Mouse (Mus musculus) kidney, postnatal 14 days (tissue): ENCODE measurements at regions not wholly inside any gene's neighbourhood (a gene's known extent, or its start where the extent isn't known, plus 50 kb on each side); places are given as distances from the start of the nearest gene placed in this dataset.

ENCODE experiments used
- DNase-seq: peaks from one replicate; pipeline ENCODE4 v3.0.0; 2022; ENCODE audit warnings: mixed read lengths

DNA sequence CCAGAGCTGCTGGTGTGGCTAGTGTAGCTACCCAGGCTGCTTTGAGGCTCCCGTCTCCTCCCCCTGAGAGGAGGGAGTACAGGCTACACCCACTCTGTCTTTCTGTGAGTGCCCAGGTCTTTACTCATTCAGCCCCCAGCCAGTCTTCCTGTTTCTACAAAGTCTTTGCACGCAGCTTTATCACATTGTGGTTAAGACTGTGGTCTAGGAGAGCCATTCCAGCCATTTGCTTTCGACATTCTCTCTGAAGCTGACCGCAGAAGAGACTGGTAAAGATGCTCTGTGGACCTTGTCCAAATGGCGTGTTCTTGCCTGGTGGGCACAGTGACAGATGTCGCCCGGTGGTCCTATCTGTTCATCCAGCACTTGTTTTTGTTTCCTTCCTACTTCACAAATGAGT is 62.0 kb downstream of the Tpra1 start:
- no peak for DNase-seq

DNA sequence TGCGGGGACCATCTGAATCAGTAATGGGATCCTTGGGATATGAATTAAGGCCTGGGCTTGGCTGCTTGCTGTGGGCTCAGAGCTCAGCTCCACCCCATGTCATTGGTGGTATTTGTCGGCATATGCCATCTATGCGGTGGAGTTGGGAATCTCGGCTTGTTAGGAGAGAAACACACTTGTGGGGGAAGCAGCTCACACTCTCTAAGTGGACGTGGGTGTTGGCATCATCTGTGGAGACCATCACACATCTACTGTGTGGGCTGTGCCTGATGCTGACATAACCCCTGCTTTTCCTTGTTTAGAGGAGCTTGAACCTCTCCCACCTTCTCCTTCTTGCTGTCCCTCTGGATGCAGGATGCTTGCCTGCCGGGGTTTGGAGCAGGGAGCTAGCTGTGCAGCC is 62.9 kb downstream of the Tpra1 start:
- no peak for DNase-seq

DNA sequence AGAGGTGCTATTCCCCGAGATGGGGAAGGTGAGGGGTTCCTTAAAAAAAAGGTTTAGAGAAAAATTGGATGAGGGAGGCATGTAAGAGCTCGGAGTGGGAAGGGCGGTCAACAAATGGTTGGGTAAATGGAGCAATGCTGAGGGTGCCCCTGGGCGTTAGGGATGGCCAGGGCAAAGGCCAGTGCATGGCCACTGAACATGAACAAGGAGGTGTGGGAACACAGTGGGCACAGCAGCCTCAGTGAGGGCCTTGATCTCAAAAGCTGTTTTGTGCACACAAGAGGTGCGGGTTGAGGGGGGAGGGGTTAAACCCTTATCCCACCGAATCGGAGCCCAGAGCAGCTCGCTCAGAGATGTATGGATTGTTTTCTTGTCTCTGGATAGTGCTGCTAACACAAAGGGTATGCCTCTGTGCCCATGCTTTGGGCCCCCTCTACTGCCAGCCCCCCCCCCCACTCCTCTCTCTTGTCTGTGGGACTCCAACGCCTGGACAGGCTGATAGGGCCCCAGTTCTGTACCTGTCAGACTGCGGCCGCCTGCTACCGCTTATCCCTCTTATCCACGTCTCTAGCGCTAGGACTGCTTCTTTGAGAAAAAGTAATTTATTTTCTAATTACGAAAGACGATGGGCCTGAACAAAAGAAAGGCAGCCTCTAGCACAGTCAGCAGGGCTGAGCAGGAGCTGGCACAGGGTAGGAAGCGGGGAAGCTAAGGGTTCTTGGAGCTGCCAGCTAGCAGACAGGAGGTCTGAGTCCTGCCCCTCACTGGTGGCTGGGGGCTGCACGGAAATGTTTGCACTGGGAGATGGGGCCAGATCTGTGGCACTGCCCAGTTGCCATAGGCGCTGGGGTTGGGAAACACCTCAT is 63.5 kb downstream of the Tpra1 start:
- DNase-seq, result no peak

DNA sequence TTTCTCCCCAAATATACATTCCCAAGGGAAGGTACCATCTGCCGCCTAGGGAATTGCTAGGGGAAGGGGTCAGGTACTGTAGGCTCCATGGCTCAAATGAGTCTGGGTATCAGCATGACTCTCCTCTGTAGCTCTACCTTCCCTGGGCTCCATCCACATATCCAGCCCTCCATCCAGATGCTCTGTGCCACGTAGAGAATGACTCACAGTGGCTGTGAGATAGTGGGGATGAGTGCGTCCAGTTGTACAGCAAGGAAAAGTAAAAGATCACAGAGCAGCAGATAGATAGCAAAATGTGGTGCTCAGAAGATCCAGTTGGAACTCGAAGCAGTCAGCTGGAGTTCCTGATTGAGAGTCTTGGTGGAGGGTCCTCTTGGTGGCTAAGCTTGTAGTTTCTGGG is 64.5 kb downstream of the Tpra1 start:
- DNase-seq, result no peak

DNA sequence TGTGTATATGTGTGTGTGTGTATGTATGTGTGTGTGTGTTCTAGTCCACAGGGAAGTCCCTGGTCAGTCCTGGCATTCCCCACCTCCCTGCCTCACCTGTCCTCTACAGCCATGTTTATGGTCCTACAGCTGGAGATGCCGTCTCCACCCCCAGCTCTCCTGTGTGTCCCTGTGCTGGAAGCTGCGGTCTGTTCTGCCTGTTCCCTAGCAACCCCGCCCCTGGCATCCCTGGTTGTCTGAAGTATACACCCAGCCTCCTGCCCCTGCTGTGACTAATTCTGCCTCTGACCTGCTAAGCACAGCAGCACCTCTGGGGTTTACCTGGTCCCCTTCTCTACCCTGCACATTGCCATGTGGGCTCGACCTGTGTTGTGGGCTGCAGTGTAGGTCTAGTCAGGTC is 66.8 kb downstream of the Tpra1 start:
- DNase-seq, result no peak

DNA sequence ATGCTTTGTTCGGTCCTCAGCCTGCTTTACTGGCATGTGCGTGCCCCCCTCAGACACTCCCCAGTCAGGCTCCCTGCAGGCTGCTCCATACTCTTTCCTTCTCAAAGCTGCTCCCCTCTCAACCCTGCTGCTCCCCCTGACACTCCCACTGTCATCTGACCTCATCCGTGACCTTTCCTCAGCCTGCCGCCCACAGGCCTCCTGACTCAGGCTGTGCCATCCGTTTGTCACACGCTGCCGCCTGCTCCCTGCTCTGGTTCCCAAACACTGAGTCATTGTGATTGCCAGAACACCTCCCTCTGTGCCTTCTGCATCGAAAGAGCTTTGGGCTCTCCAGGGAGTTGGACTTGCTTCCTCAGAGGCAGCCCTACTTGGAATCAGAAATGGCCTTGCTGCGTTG is 69.7 kb downstream of the Tpra1 start:
- no peak for DNase-seq

DNA sequence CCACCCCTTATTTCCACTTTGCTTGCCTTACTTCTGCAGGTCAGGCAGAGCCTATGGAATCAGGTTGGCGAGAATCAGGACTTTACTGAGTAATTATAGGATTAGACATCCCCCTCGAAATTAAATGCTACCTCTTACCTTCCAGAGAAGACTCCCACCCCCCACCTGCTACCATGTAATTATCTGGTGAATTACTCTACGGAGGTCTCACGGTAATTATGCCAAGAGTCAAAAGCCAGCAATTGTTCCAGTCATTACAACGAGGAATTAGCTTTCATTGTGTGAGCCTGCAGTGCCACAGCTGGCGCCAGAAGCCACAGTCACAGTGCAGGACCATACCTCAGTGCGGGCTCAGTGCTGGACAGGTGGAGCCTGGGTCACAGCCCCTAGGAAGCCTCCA is 72.4 kb downstream of the Tpra1 start:
- no peak for DNase-seq

DNA sequence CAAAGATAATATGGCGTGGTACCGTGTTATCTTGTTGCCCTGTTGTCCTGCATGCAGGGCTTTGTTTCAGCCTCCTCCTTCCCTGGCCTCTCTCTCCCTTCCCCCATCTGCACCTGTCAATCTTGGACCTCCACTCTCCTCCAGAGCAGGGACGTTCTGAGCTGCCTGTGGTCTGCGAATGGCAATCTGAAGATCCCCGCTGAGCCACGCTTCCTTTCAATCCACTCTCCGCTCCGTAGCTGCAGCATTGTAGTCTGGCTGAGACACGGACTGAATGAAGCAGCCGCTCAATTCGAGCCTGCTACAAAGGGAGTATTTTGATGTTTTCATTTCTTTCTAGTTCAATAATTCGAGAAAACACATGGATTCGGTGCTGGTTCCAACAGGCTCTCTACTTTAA is 74.5 kb downstream of the Tpra1 start:
- no peak for DNase-seq

DNA sequence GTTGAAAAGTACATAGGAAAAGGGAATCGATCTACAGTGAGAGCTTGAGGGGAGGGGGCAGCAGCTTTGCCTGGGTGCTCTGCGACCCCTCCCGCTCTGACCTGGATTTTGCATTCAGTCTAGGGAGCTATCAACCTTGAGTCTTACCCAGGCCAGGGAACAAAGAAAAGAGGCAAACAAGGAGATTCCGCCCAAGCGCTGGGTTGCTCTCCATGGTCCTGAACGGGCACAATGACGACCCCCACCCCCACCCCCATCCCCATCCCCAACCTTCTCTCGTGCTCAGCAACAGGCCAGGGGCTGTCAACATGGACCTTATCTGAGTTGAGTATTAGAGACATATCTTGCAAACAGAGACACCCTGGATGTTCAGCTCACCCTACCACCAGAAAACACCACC is 74.9 kb downstream of the Tpra1 start:
- no peak for DNase-seq

DNA sequence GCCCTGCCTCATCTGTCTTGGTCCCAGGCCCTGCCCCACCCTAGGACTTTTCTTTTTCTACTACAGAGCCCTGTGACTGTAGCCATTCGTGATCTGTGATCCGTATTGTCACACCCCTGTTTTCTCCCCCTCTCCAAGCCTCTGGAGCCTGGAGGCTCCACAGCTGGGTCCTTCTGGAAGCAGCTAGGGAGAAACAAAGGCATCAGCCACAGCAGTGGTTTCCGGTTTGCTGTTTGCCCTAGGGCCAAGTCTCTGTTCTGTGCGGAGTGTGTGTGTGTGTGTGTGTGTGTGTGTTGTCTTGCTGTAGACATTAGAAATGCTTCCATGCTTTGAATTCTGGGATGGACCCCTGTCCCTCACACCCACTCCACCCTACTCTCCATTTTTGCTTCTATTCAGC is 76.9 kb downstream of the Tpra1 start:
- no peak for DNase-seq

DNA sequence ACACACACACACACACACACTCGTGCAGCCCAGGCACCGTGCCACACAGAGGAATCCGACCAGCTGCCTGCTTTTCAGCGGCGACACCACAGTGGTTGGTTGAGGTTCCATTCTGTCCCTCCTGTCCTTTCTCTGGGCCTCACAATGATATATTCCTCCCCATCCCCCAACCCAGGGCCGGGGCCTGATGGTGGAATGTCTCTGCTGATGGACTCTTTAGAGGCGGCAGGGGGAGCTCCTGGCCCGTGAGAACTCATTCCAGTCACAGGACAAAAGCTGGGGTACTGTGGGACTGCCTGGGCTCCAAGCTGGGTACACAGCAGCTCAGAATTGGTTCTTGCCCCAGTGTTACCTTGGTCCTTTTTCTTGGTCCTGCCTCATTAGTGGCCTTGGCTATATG is 78.1 kb downstream of the Tpra1 start:
- peak; percentile 60 for DNase-seq

DNA sequence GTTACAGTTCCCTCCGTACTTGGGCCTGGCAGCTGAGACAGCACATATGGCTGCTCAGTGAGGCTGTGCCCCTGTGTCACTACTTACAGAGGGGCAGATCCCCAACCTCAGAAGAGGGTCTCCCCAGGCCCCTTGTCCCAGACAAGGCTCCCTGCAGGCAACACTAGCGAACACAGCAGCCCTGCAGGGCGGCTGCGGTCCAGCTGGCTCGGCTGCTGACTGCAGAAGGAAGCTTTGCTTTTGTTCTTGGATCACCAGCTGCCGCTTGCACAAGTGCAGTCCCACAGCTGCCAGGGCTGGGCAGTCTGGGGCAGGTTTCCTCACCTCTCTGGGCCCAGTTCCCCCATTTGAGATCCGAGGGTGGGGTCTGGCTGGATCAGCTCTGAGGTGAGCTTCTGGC is 79.5 kb downstream of the Tpra1 start:
- DNase-seq, result no peak

DNA sequence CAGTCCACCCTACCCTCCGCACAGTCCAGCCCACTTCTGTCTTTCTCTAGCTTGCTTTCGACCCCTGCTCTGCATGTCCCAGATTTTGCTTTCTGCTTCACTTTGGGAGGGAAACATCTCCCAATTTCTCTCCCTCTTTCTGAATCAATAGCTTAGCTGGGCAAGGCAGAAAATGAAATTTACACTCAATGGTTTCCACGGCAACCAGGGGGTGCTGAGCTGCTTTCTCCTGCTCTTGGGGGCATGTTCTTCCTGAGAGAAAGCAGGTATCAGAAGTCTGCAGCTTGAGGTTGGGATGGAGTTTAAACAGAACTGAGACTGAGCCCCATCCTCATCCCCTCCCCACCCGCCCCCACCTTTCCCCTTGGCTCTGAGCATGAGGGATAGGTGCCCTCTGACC is 82.1 kb downstream of the Tpra1 start:
- no peak for DNase-seq

DNA sequence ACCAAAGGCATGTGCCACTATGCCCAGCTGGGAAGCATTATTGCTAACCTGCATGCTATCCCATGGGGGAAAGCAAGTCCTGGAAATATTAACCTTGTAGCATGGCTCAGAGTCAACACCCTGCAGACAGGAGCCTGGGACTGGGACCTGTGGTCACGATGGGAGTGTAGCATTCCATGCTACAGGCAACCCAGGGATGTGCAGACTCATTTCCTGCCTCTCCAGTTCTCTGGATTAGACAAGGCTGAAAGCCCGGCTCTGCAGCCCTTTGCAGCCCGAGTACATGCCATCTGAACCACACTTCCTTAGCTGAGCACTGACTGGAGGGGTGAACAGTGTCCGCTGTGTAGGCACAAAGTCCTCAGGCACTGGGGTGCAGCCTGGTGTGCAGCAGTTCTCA is 82.8 kb downstream of the Tpra1 start:
- no peak for DNase-seq

DNA sequence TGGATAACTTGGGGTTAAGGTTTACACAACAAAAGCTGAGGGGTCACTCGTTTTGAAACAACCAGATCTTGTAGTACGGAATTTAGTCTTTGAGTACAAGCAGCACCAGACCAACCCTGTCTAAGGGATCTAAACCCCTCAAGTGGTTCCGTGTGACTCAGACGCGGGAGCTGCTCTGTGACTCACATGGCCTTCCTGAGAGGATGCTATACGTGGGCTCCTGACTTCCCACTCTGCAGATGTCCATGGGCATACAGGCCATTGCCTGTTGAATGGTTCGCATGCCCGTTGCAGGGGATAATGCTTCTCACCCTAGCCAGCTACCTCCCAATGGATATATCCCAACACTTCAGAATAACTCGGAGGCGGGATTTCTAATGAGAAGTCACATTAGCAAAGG is 86.5 kb downstream of the Tpra1 start:
- DNase-seq, result no peak

DNA sequence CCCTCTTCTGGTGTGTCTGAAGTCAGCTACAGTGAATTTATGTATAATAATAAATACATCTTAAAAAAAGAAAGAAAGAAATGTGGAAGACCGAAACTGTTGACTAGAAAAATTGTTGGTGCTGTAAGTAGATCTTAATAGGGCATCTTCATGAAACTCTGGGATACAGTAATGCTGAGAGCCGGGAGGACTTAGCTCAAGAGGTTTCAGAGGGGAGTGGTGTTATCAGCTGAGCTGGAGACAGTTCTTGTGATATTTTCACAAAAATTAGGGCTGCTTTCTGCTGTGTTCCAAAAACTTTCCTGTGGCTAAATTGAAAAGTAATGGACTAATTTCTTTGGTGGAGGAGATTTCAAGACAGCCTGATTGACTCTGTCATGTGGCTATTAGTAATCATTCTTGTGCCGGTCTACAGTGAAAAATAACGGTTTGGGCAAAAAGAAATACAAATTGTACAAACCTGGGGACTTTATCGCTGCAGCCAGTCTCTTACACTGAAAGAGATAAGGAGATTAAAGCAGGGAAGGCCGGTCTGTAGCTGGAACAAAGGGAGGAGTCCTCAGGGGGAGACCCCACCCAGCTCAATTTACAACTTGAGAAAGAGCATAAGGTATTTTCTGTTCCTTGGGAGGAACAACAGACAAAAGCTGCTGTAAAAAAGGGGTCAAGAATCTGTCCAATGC is 87.7 kb downstream of the Tpra1 start:
- DNase-seq, result no peak

DNA sequence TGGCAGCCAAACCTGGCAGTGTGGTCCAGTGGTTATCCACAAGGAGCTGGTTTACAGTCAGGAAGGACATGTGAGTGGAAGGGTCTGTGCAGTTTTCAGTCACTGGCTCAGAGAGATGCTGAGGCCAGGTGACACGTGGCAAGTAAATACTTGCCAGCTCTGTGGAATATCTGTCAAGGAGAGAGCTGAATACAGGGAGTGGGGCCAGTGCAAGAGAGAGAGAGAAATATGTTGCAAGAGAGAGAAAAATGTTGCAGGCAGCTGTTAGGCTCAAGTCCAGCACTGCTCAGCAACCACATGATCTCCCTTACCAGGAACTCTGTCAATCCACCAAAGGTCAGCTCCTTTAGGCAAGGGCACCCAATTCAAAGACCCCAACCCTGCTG is 88.2 kb downstream of the Tpra1 start:
- DNase-seq, result no peak

DNA sequence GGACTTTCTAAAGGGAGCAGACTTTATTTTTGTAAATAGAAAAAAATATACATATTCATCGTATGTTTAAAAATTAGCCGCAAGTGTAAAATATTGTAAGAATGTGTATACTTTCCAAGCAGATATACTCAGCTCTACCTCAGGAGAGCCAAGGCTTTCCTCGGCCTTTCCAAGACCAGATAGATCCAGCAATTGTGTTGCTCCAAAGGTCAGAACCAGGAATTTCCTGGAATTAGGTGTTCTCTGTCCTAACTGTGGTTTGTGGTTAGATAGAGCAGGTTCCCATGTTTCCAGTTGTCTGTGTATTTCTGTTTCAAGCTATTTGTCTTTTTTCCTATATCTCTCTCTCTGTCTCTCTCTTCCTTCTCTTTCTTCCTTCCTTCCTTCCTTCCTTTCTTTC is 93.0 kb downstream of the Tpra1 start:
- no peak for DNase-seq

DNA sequence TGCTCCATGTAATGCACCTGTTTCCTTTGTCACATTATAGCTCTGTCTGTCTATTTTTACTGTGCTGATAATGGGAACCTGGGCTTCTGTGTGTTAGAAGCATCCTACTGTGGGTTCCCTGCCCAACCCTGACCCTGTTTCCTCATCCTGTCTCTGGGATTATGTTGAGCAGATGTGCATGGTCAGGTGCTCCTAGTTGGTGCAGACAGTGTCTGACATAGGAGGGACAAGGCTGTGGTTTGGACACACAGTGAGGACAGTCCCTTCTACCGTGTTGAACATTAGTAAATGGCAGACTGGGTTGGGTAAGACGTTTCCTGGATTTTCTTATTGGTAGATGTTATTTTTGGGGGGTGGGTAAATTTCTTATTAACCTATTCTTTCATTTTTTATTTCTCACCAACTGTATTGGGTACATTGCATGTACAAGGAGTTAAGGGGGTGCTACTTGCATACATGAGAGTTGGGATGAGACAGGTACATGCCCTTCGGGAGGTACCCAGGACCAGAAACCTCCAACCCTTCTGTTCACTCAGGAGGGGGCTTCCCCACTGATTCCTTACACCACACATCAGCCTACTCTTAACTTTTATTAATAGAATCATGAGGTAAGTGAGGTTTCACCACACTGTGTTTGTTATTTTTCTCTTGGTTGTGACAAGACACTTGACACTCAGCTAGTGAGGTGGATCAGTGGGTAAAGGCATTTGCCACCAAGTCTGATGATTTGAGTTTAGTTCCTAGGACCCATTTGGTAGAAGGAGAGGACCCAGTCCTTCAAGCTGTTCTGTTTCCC is 97.1 kb downstream of the Tpra1 start:
- DNase-seq, result no peak

DNA sequence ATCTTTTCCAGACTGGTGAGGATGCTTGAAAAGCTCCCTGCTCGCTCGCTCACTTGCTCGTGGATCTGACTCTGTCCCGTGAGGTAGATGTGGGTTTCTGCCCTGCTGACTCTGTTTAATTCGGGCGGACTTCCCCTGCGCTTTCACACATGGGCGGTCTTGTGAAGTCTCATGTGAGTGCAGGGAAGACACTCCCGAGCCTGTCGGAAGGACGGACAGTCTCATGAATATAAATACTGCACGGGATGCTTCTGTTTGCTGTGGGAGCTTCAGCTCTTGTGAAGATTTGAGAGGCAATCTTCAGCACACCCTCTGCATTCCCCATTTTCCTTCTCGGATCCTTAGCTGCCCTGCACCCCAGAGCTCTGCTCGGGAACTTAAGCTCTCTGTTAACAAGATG is 98.3 kb downstream of the Tpra1 start:
- peak; percentile 30 for DNase-seq

DNA sequence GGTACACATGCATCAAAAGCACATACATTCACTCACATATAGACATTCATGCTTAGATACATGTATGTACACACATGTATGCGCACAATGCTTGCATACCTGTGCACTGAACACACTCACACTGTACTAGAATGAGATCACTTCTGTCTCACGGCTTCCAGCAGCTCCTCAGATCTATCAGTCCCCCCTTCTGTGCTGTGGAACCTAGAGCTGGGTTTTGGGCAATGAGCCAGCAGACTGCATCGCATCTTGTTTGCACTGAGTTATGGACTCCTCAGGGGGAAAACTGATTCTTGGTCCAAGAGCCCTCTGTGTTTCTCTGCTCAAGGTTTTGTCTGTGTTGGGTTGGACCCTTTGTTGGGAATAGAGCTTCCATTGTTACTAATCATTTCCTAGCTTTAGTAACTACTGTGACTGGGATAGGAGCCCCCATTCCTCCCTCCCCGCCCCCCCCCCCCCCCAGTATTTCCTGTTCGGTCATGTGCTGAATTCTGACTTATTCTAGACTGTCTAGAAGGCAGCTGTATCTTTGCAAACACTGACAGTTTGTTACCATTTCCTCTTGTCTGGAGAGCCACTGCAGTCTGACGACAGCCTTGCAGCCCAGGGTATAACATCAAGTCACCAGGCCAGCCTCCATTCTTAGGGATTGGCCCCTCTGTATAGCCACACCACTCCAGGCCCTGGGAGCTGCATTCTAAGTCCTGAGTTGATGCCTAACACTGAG is 101.3 kb downstream of the Tpra1 start:
- peak; percentile 37 for DNase-seq

DNA sequence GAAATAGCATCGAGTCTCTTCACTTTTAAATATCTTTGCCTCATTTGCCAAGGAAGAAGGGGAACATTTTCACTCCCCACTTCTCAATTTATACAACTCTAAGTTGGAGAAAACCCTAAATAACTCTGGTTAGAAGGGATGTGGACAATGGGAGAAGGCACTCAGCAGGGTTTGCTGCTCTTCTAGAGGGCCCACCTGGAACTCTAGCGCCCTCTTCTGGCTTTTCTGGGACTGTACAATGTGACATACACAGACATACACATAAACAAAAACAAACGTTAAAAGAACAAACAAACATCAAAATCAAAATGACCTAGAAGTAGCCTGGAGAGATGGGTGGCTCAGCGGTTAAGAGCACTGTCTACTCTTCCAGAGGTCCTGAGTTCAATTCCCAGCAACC is 103.0 kb downstream of the Tpra1 start:
- no peak for DNase-seq

DNA sequence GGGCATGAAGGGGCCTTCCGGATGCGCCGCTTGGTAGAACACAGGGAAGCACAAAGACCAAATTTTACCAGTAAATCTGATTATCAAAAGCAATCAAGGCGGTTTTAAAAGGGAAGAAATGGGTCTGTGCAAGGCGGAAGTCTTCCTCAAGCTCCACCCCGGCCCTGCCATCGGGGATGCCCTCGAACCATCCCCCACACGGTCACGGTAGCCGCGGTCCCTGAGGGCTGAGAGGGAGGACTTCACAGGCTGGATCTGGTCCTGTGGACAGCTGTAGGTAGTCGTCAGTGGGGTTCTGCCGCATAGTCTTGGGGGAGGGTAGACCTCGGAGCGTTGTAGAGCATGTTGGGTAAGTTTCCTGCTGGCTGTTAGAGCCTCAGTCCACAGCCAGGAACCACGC is 104.9 kb downstream of the Tpra1 start:
- no peak for DNase-seq
